Mouse (Mus musculus): ENCODE measurements around the gene Scarf1.

DNA sequence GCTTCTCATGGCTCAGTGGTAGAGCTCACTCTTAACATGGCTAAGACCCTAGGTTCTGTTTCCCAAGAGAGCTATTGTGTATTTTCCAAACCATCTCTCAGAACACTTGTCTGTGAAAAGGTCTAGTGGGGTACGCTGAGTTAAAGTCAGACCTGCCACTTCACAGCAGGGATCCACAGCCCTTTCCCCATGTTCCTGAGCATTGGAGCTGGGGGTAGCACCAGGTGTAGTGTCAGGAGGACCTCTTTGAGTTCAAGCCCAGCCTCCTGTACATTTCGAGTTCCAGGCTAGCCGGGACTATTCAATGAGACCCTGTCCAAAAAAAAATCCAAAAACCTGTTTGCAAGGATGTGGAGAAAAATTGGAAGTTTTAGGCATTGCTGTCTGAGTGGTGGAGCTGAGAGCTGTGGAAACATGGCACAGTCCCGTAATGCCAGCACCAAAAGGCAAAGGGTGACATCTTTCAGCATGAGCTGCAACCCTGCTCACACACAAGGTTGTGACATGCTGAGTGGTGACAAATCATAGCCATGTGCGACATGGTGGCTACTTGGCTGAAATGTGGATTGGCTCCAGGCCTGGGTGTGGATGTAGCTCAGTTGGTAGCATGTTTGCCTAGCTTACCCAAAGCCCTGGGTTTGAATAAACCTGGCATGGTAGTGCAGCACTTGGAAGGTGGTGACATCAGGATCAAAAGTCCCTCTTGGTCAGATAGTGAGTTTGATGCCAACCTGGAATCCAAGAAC is 61.2 kb downstream of the Scarf1 start:
- no peak for TF ChIP-seq POLR2A (IDR thresholded peaks at IDR 0.05; ENCODE audit: insufficient read depth, low read length)
- no peak for TF ChIP-seq CTCF (IDR thresholded peaks at IDR 0.05; ENCODE audit: low read depth, low read length)

Measured in ES-Bruce4 (cell line).